33 mouse cellular contexts compared by ENCODE assay signal in genomic region chr19:18731077-18731476, GRCm38 (mm10). TPM values are rescaled to one million over a fixed set of nuclear protein-coding genes. Genes with fewer than 3 reads are reported as not detected.
DNase-seq lines count a peak whose midpoint lies in the region; ATAC-seq and TF ChIP-seq lines count a peak whose summit lies in the region.
"Had no signal": no experiment of that assay in that cellular context is flagged by ENCODE, and none has a peak within 500 bp of the region (broad histone marks: within the 10 kb centered on the region; RNA-seq: fewer than 3 reads in every experiment).

No protein-coding gene starts in this region.

- H3K4me1 ChIP-seq in heart, embryonic 13.5 days = peaks cover 18% of the 10 kb centered on the region
- H3K4me1 ChIP-seq in intestine, embryonic 15.5 days (replicated peaks) = no peaks in the 10 kb centered on the region
- no peaks in the 10 kb centered on the region for H3K4me1 ChIP-seq in intestine, postnatal 0 days (replicated peaks; ENCODE audit: control insufficient read depth, insufficient read depth, low read length)
- H3K4me1 ChIP-seq in limb, embryonic 10.5 days = peaks cover 17% of the 10 kb centered on the region
- H3K4me1 ChIP-seq: embryonic facial prominence, embryonic 12.5 days; forebrain, embryonic 10.5 days; forebrain, embryonic 15.5 days; liver, embryonic 12.5 days; midbrain, embryonic 12.5 days; neural tube, embryonic 12.5 days had no signal

- no peak for DNase-seq in heart, postnatal 25 days (ENCODE audit: low spot score)
- peak; percentile 43 for DNase-seq in ZHBTc4 (ENCODE audit: low read depth, low spot score)
- peak; percentile 41 for DNase-seq in limb, embryonic 10.5 days (ENCODE audit: low spot score)
- DNase-seq in liver = no peak
- DNase-seq: adrenal gland, adult 2 months; adrenal gland, postnatal 36 days; cerebellum, adult 18-20 months; cerebellum, postnatal 25 days; gastrocnemius, adult 2 months; gastrocnemius, postnatal 36 days; kidney, adult 11 months; kidney, postnatal 14 days; layer of hippocampus, adult 9-11 months; liver, postnatal 0 days; lung, postnatal 36 days; right cerebral cortex, adult 18-20 months; spleen, adult 18-20 months; thymus, postnatal 25 days had no signal

- WGBS in heart, embryonic 13.5 days = 26% methylated on average over 7 of the region's 7 CpGs
- WGBS in intestine, embryonic 15.5 days = 22% methylated on average over 7 of the region's 7 CpGs
- 20% methylated on average over 7 of the region's 7 CpGs for WGBS in intestine, postnatal 0 days
- 36% methylated on average over 7 of the region's 7 CpGs for WGBS in limb, embryonic 10.5 days

- H3K27ac ChIP-seq in heart, embryonic 13.5 days (replicated peaks) = no peak overlapping the region
- no peak overlapping the region for H3K27ac ChIP-seq in intestine, embryonic 15.5 days
- no peak overlapping the region for H3K27ac ChIP-seq in intestine, postnatal 0 days (ENCODE audit: low read depth, low read length)
- H3K27ac ChIP-seq in limb, embryonic 10.5 days = no peak overlapping the region
- H3K27ac ChIP-seq: embryonic facial prominence, embryonic 12.5 days; forebrain, embryonic 10.5 days; forebrain, embryonic 15.5 days; gastrocnemius, adult 2 months; hindbrain, postnatal 0 days; limb, embryonic 13.5 days; liver, embryonic 12.5 days; midbrain, embryonic 12.5 days; neural tube, embryonic 12.5 days had no signal

- peaks cover 20% of the 10 kb centered on the region; the same call in 1 of the 2 replicates for H3K27me3 ChIP-seq in heart, embryonic 13.5 days (replicated peaks)
- H3K27me3 ChIP-seq in intestine, embryonic 15.5 days (replicated peaks) = no peaks in the 10 kb centered on the region
- peaks cover 14% of the 10 kb centered on the region; the same call in 1 of the 2 replicates for H3K27me3 ChIP-seq in intestine, postnatal 0 days (replicated peaks; ENCODE audit: control insufficient read depth, insufficient read depth, low read length)
- no peaks in the 10 kb centered on the region for H3K27me3 ChIP-seq in limb, embryonic 10.5 days (ENCODE audit: low read depth, poor library complexity, severe bottlenecking)
- H3K27me3 ChIP-seq: embryonic facial prominence, embryonic 12.5 days; forebrain, embryonic 15.5 days; limb, embryonic 13.5 days; liver, embryonic 12.5 days; midbrain, embryonic 12.5 days; neural tube, embryonic 12.5 days had no signal

- no peaks in the 10 kb centered on the region for H3K36me3 ChIP-seq in heart, embryonic 13.5 days
- H3K36me3 ChIP-seq in intestine, embryonic 15.5 days = no peaks in the 10 kb centered on the region
- no peaks in the 10 kb centered on the region for H3K36me3 ChIP-seq in intestine, postnatal 0 days (ENCODE audit: control insufficient read depth, insufficient read depth)
- H3K36me3 ChIP-seq in limb, embryonic 10.5 days = no peaks in the 10 kb centered on the region
- H3K36me3 ChIP-seq: embryonic facial prominence, embryonic 12.5 days; forebrain, embryonic 10.5 days; forebrain, embryonic 15.5 days; limb, embryonic 13.5 days; liver, embryonic 12.5 days; midbrain, embryonic 12.5 days; neural tube, embryonic 12.5 days had no signal

- H3K4me3 ChIP-seq in heart, embryonic 13.5 days = peak overlapping the region; percentile 17; the same call in 1 of the 2 replicates
- H3K4me3 ChIP-seq in intestine, embryonic 15.5 days (replicated peaks) = no peak overlapping the region
- no peak overlapping the region for H3K4me3 ChIP-seq in intestine, postnatal 0 days (ENCODE audit: low read depth, low read length)
- H3K4me3 ChIP-seq in limb, embryonic 10.5 days = no peak overlapping the region
- H3K4me3 ChIP-seq: embryonic facial prominence, embryonic 12.5 days; forebrain, embryonic 10.5 days; forebrain, embryonic 15.5 days; gastrocnemius, adult 2 months; limb, embryonic 13.5 days; liver, embryonic 12.5 days; megakaryocyte, embryonic 14.5 days; midbrain, embryonic 12.5 days; myocyte; neural tube, embryonic 12.5 days had no signal

- no peaks in the 10 kb centered on the region for H3K9me3 ChIP-seq in heart, embryonic 13.5 days
- no peaks in the 10 kb centered on the region for H3K9me3 ChIP-seq in intestine, embryonic 15.5 days
- no peaks in the 10 kb centered on the region for H3K9me3 ChIP-seq in intestine, postnatal 0 days (ENCODE audit: control insufficient read depth)
- no peaks in the 10 kb centered on the region for H3K9me3 ChIP-seq in limb, embryonic 10.5 days (replicated peaks)
- H3K9me3 ChIP-seq: embryonic facial prominence, embryonic 12.5 days; forebrain, embryonic 10.5 days; forebrain, embryonic 15.5 days; limb, embryonic 13.5 days; liver, embryonic 12.5 days; megakaryocyte, embryonic 14.5 days; midbrain, embryonic 12.5 days; neural tube, embryonic 12.5 days had no signal

- H3K4me2 ChIP-seq in heart, embryonic 13.5 days = peak overlapping the region; percentile 54
- H3K4me2 ChIP-seq in intestine, embryonic 15.5 days (replicated peaks) = no peak overlapping the region
- no peak overlapping the region for H3K4me2 ChIP-seq in intestine, postnatal 0 days (replicated peaks; ENCODE audit: low read depth)
- H3K4me2 ChIP-seq: embryonic facial prominence, embryonic 12.5 days; forebrain, embryonic 15.5 days; limb, embryonic 13.5 days; liver, embryonic 12.5 days; midbrain, embryonic 12.5 days; neural tube, embryonic 12.5 days had no signal

- no peak for TF ChIP-seq CTCF in intestine, postnatal 0 days (IDR thresholded peaks at IDR 0.05; ENCODE audit: low read depth)

- intact Hi-C loops in heart, postnatal 25 days (cut with DNase I) = no loop called here

- no peak for ATAC-seq in heart, embryonic 13.5 days (ENCODE audit: extremely low read depth, insufficient number of reproducible peaks, low FRiP score, low TSS enrichment)
- peak; percentile 41; the same call in 1 of the 2 replicates for ATAC-seq in intestine, embryonic 15.5 days
- no peak for ATAC-seq in intestine, postnatal 0 days
- ATAC-seq: activated CD4-positive, CD25-positive, alpha-beta regulatory T cell, adult 4 months; CD4-positive, CD25-positive, alpha-beta regulatory T cell, adult 4 months; forebrain, embryonic 15.5 days; hindbrain, postnatal 0 days; liver, embryonic 12.5 days; liver, postnatal 0 days had no signal

- H3K9ac ChIP-seq in heart, embryonic 13.5 days = no peak overlapping the region
- no peak overlapping the region for H3K9ac ChIP-seq in intestine, embryonic 15.5 days
- no peak overlapping the region for H3K9ac ChIP-seq in intestine, postnatal 0 days (ENCODE audit: low read depth, low read length)
- H3K9ac ChIP-seq: embryonic facial prominence, embryonic 12.5 days; forebrain, embryonic 15.5 days; limb, embryonic 13.5 days; liver, embryonic 12.5 days; liver, postnatal 0 days; midbrain, embryonic 12.5 days; neural tube, embryonic 12.5 days had no signal

RNA-seq across cellular contexts. Expression of gene D030056L22Rik, which starts 18.1 kb away (rescaled TPM):
- 21.9 and 26.0 TPM in 2 replicates for polyA plus RNA-seq in heart, embryonic 13.5 days (2015; fragmentation: Nextera tagmentation; extraction: Ambion mirVana)
- total RNA-seq in heart, postnatal 25 days (2021) = 10 to 100 TPM in 1 of 2 experiments, 1 to 10 TPM in 1; 9.7 to 10.8 TPM
- polyA plus RNA-seq in intestine, embryonic 15.5 days (2015; fragmentation: Nextera tagmentation; extraction: Ambion mirVana) = 26.4 and 30.8 TPM in 2 replicates
- polyA plus RNA-seq in intestine, postnatal 0 days (2015; fragmentation: Nextera tagmentation; extraction: Ambion mirVana) = 11.2 and 11.3 TPM in 2 replicates
- polyA plus RNA-seq in limb, embryonic 10.5 days (2016; fragmentation: Nextera tagmentation; extraction: Ambion mirVana) = 26.7 and 26.8 TPM in 2 replicates

RNA-seq across cellular contexts. Expression of gene Trpm6, which starts 18.7 kb away (rescaled TPM):
- 0.06 and 0.16 TPM in 2 replicates for polyA plus RNA-seq in heart, embryonic 13.5 days (2015; fragmentation: Nextera tagmentation; extraction: Ambion mirVana)
- under 1 TPM; 0.06 to 0.08 TPM for total RNA-seq in heart, postnatal 25 days (2021)
- 0.04 and 0.14 TPM in 2 replicates for polyA plus RNA-seq in intestine, embryonic 15.5 days (2015; fragmentation: Nextera tagmentation; extraction: Ambion mirVana)
- polyA plus RNA-seq in intestine, postnatal 0 days (2015; fragmentation: Nextera tagmentation; extraction: Ambion mirVana) = 0.07 and 0.08 TPM in 2 replicates
- 0.23 and 0.73 TPM in 2 replicates for polyA plus RNA-seq in limb, embryonic 10.5 days (2016; fragmentation: Nextera tagmentation; extraction: Ambion mirVana)
- polyA plus RNA-seq: liver, embryonic 12.5 days had no signal

Comparison
In these comparisons a context has a peak if more than half of its experiments do, and no peak if none do; other contexts are left out.
1. DNase-seq: peak in ZHBTc4 (single experiment) and limb, embryonic 10.5 days (single experiment); none in heart, postnatal 25 days (single experiment) and liver (single experiment).